Comparison of ENCODE assay signal across 13 mouse cellular contexts in genomic region chr13:117216126-117216525, GRCm38 (mm10). TPM values are rescaled to one million over a fixed set of nuclear protein-coding genes. Genes with fewer than 3 reads are reported as not detected.
DNase-seq lines count a peak whose midpoint lies in the region; ATAC-seq lines count a peak whose summit lies in the region.
"Had no signal": no experiment of that assay in that cellular context is flagged by ENCODE, and none has a peak within 500 bp of the region (broad histone marks: within the 10 kb centered on the region; RNA-seq: fewer than 3 reads in every experiment).

No protein-coding gene starts in this region.

- H3K27ac ChIP-seq in midbrain, embryonic 10.5 days (replicated peaks) = peak overlapping the region; percentile 69
- no peak overlapping the region for H3K27ac ChIP-seq in midbrain, embryonic 13.5 days
- H3K27ac ChIP-seq: hindbrain, embryonic 15.5 days; liver, embryonic 12.5 days; stomach, postnatal 0 days had no signal

- peak; percentile 43 for DNase-seq in midbrain, embryonic 10.5 days (ENCODE audit: low spot score)
- peak; percentile 62 for DNase-seq in lung, postnatal 36 days
- DNase-seq in thymus, postnatal 36 days = peak; percentile 61 to 77
- DNase-seq in layer of hippocampus, adult 11-12 months (ENCODE audit: low spot score) = no peak
- DNase-seq in gastrocnemius, postnatal 4 days (ENCODE audit: low spot score in 2 of 2) = no peak
- DNase-seq: cerebellum, postnatal 14 days; right cerebral cortex, adult 18-20 months had no signal

- no peak for ATAC-seq in midbrain, embryonic 13.5 days
- peak; percentile 77 for ATAC-seq in activated CD4-positive, CD25-positive, alpha-beta regulatory T cell, adult 4 months
- ATAC-seq: liver, embryonic 12.5 days had no signal

- 4% methylated on average over 10 of the region's 10 CpGs for WGBS in midbrain, embryonic 10.5 days
- WGBS in midbrain, embryonic 13.5 days = 8% methylated on average over 10 of the region's 10 CpGs

- no peak overlapping the region for H3K4me3 ChIP-seq in midbrain, embryonic 10.5 days
- no peak overlapping the region for H3K4me3 ChIP-seq in midbrain, embryonic 13.5 days (replicated peaks)
- H3K4me3 ChIP-seq: hindbrain, embryonic 15.5 days; liver, embryonic 12.5 days had no signal

- H3K9me3 ChIP-seq in midbrain, embryonic 10.5 days (replicated peaks) = no peaks in the 10 kb centered on the region
- no peaks in the 10 kb centered on the region for H3K9me3 ChIP-seq in midbrain, embryonic 13.5 days
- H3K9me3 ChIP-seq: hindbrain, embryonic 15.5 days; liver, embryonic 12.5 days had no signal

- no peak overlapping the region for H3K9ac ChIP-seq in midbrain, embryonic 13.5 days (replicated peaks)
- H3K9ac ChIP-seq: hindbrain, embryonic 15.5 days; liver, embryonic 12.5 days had no signal

- H3K4me1 ChIP-seq in midbrain, embryonic 10.5 days = peaks cover 39% of the 10 kb centered on the region
- H3K4me1 ChIP-seq in midbrain, embryonic 13.5 days (replicated peaks) = peaks cover 20% of the 10 kb centered on the region

- peaks cover 7% of the 10 kb centered on the region; the same call in 1 of the 2 replicates for H3K27me3 ChIP-seq in midbrain, embryonic 10.5 days (ENCODE audit: low read depth, poor library complexity, severe bottlenecking)
- 0 out of 2 replicates have a peak, but pooled peaks cover 3% of the 10 kb centered on the region for H3K27me3 ChIP-seq in midbrain, embryonic 13.5 days
- H3K27me3 ChIP-seq: hindbrain, embryonic 15.5 days had no signal

- no peak overlapping the region for H3K4me2 ChIP-seq in midbrain, embryonic 13.5 days (replicated peaks)
- H3K4me2 ChIP-seq: hindbrain, embryonic 15.5 days; liver, embryonic 12.5 days had no signal

- H3K36me3 ChIP-seq in midbrain, embryonic 10.5 days = no peaks in the 10 kb centered on the region
- no peaks in the 10 kb centered on the region for H3K36me3 ChIP-seq in midbrain, embryonic 13.5 days
- H3K36me3 ChIP-seq: hindbrain, embryonic 15.5 days; liver, embryonic 12.5 days had no signal

RNA-seq across cellular contexts. Expression of gene Gm17509, which starts 4.7 kb away (rescaled TPM):
- polyA plus RNA-seq in midbrain, embryonic 10.5 days (2016; fragmentation: Nextera tagmentation; extraction: Ambion mirVana) = 1.1 and 1.4 TPM in 2 replicates
- 0.68 and 0.71 TPM in 2 replicates for polyA plus RNA-seq in midbrain, embryonic 13.5 days (2015; fragmentation: Nextera tagmentation; extraction: Ambion mirVana)
- polyA plus RNA-seq in activated CD4-positive, CD25-positive, alpha-beta regulatory T cell, adult 4 months (2017; shearing (Covaris generic)) = under 1 TPM; 0.27 to 0.38 TPM
- not detected for total RNA-seq in gastrocnemius, postnatal 4 days (2021)
- total RNA-seq: heart, adult 8-10 months had no signal
- polyA plus RNA-seq: stomach, postnatal 0 days had no signal

RNA-seq across cellular contexts. Expression of gene Emb, which starts 7.8 kb away (rescaled TPM):
- polyA plus RNA-seq in midbrain, embryonic 10.5 days (2016; fragmentation: Nextera tagmentation; extraction: Ambion mirVana) = 45.5 and 58.1 TPM in 2 replicates
- polyA plus RNA-seq in midbrain, embryonic 13.5 days (2015; fragmentation: Nextera tagmentation; extraction: Ambion mirVana) = 13.4 and 14.4 TPM in 2 replicates
- 100 to 1,000 TPM; 174 to 197 TPM for polyA plus RNA-seq in activated CD4-positive, CD25-positive, alpha-beta regulatory T cell, adult 4 months (2017; shearing (Covaris generic))
- total RNA-seq in gastrocnemius, postnatal 4 days (2021) = 10 to 100 TPM; 19.3 to 19.5 TPM

Comparison
In these comparisons a context has a peak if more than half of its experiments do, and no peak if none do; other contexts are left out.
1. DNase-seq: peak in midbrain, embryonic 10.5 days (single experiment), lung, postnatal 36 days (single experiment) and thymus, postnatal 36 days (2 of 2); none in layer of hippocampus, adult 11-12 months (single experiment) and gastrocnemius, postnatal 4 days (0 of 2).